Mouse (Mus musculus): Measurements from ENCODE around the gene Actn3. TPM values are rescaled to one million over a fixed set of nuclear protein-coding genes. Genes with fewer than 3 reads are reported as not detected.

Gene Actn3
- polyA plus RNA-seq, 1 experiment, result 0.32 TPM

GRCm38 (mm10) chr19:4845846-4846245 lies 31.9 kb downstream of the Actn3 start:
- H3K27me3 ChIP-seq (ENCODE audit: control insufficient read depth, insufficient read depth, low read length), result peaks cover 2% of the 10 kb centered on the region
- H3K36me3 ChIP-seq (ENCODE audit: control insufficient read depth, insufficient read depth, low read length), result no peaks in the 10 kb centered on the region
- no peak overlapping the region for H3K27ac ChIP-seq (ENCODE audit: insufficient read depth, low read depth, low read length)
- no peak for TF ChIP-seq CTCF (IDR thresholded peaks at IDR 0.05; ENCODE audit: extremely low read depth, insufficient read length, insufficient replicate concordance, low read depth, low read length)
- no peak for TF ChIP-seq POLR2A (IDR thresholded peaks at IDR 0.05; ENCODE audit: low read depth, low read length)
- WGBS, result 59% methylated on average over 2 of the region's 2 CpGs
- H3K4me1 ChIP-seq (ENCODE audit: control insufficient read depth, insufficient read depth, insufficient read length, low read length), result no peaks in the 10 kb centered on the region
- no peak overlapping the region for H3K4me3 ChIP-seq (ENCODE audit: low read depth, low read length)

DNA sequence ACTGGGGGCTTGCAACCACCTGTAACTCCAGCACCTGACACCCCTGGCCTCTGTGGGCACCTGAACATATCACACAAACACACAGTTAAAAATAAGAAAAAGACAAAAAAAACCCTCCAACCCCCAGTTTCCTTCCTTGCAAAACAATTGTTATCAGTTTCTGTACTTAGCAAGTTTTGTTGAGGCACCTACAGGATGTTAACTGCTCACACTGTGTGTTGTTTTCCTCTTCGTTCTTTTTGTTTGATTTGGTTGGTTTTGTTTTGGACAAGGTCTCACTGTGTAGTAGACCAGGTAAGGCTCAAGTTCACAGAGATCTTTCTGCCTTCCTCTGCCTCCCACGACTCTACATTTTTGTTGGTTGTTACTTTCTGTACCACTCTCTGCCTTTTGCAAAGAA lies 35.1 kb downstream of the Actn3 start:
- Histone ChIP-seq H3K27ac (ENCODE audit: insufficient read depth, low read depth, low read length) (no peak overlapping the region), H3K4me1 (ENCODE audit: control insufficient read depth, insufficient read depth, insufficient read length, low read length) (peaks cover 9% of the 10 kb centered on the region)
- no peak for TF ChIP-seq CTCF (IDR thresholded peaks at IDR 0.05; ENCODE audit: extremely low read depth, insufficient read length, insufficient replicate concordance, low read depth, low read length)
- TF ChIP-seq POLR2A (IDR thresholded peaks at IDR 0.05; ENCODE audit: low read depth, low read length), result no peak

DNA sequence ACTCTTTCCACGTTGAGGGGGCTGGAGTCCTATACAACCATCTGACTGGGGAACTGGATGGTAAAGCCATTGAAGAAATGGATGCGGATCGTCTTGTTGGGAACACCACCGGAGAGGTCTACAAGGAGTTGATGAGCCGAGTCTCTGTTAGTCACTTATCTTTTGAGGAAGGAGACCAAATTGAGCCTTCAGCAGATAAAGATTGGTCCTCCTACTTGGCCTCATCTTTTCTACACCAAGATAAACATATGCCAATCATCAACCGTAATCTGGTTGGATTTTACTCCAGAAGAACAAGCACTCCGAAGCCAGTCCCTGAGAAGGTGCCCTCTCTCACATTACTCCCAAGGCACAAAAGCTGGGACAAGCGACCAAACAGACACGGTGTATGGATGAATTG lies 36.9 kb downstream of the Actn3 start:
- 70% methylated on average over 9 of the region's 9 CpGs for WGBS
- H3K4me1 ChIP-seq (ENCODE audit: control insufficient read depth, insufficient read depth, insufficient read length, low read length), result peaks cover 14% of the 10 kb centered on the region
- peaks cover 8% of the 10 kb centered on the region; the same call in 1 of the 2 replicates for H3K27me3 ChIP-seq (ENCODE audit: control insufficient read depth, insufficient read depth, low read length)
- H3K36me3 ChIP-seq (ENCODE audit: control insufficient read depth, insufficient read depth, low read length), result no peaks in the 10 kb centered on the region
- no peak overlapping the region for H3K27ac ChIP-seq (ENCODE audit: insufficient read depth, low read depth, low read length)
- TF ChIP-seq POLR2A (IDR thresholded peaks at IDR 0.05; ENCODE audit: low read depth, low read length) (no peak), CTCF (IDR thresholded peaks at IDR 0.05; ENCODE audit: extremely low read depth, insufficient read length, insufficient replicate concordance, low read depth, low read length) (no peak)
- no peak overlapping the region for H3K4me3 ChIP-seq (ENCODE audit: low read depth, low read length)

More for the DNA sequence above, 35.1 kb downstream of the Actn3 start:
- Histone ChIP-seq H3K27me3 (ENCODE audit: control insufficient read depth, insufficient read depth, low read length) (peaks cover 8% of the 10 kb centered on the region), H3K4me3 (ENCODE audit: low read depth, low read length) (no peak overlapping the region), H3K36me3 (ENCODE audit: control insufficient read depth, insufficient read depth, low read length) (no peaks in the 10 kb centered on the region)
- WGBS, result 49% methylated on average over 2 of the region's 2 CpGs

DNA sequence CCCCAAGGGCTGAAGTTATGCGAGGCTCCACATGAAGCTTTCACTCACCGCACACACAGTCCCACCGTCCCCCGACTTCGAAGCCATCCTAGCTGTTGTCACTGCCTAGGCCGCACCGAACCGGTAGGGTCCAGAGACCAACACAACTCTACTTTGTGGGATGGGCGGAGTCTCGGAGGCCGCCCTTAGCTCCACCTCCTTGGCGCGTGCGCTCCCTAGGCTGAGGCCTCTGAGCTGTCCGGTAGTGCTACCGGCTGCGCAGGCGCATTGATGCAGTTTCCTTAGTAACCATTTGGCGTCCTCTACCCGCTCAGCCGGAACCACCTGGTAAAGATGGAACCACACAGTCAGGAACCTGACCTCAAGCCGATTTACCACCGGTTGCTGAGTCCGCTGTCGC lies 38.6 kb downstream of the Actn3 start, which contains the start of the genes Ccs and Ccdc87:
Ccs (minus strand) TSS at position 184 of the 400 bp plus-strand sequence.
Ccdc87 (plus strand) TSS at position 218 of the 400 bp plus-strand sequence.
- WGBS, result 1% methylated on average over 25 of the region's 25 CpGs
- peak; percentile 77; the same call in 1 of the 2 replicates for TF ChIP-seq POLR2A (IDR thresholded peaks at IDR 0.05; ENCODE audit: low read depth, low read length)
- TF ChIP-seq CTCF (IDR thresholded peaks at IDR 0.05; ENCODE audit: extremely low read depth, insufficient read length, insufficient replicate concordance, low read depth, low read length), result no peak
- peaks cover 18% of the 10 kb centered on the region for H3K4me1 ChIP-seq (ENCODE audit: control insufficient read depth, insufficient read depth, insufficient read length, low read length)
- H3K36me3 ChIP-seq (ENCODE audit: control insufficient read depth, insufficient read depth, low read length), result no peaks in the 10 kb centered on the region
- H3K27ac ChIP-seq (ENCODE audit: insufficient read depth, low read depth, low read length), result peak within 1 kb of the TSS; percentile 28
- peaks cover 8% of the 10 kb centered on the region; the same call in 1 of the 2 replicates for H3K27me3 ChIP-seq (ENCODE audit: control insufficient read depth, insufficient read depth, low read length)
- H3K4me3 ChIP-seq (ENCODE audit: low read depth, low read length), result peak within 1 kb of the TSS; percentile 82

DNA sequence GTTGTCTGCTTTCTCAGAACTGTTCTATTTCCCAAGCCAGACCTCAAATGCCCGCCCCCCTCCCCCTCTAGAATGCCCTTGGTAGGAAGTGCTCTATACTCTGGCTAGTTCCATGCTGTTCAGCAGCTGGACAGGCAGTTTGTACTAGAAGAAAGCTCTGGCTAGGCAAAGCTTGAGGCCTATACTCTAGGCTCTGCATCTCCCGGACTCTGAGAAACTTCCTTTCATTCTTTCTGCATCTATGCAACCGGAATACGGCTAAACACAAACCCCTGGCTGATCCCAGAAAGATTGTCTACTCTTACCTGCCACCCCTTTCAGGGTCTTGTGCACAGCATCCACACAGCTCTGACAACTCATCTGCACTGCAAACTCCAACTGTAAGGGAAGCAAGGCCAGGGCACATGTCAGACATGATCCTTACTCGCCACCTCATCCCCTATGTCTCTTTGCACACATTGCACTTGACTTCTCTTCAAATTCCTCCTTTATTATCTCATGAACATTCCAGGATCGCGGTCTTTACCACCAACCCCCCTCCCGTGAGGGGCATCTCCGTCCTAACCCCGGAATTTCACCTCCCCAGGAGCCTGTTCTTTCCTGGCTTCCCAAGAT lies 39.1 kb downstream of the Actn3 start:
- Histone ChIP-seq H3K36me3 (ENCODE audit: control insufficient read depth, insufficient read depth, low read length) (no peaks in the 10 kb centered on the region), H3K27ac (ENCODE audit: insufficient read depth, low read depth, low read length) (peak overlapping the region; percentile 28), H3K27me3 (ENCODE audit: control insufficient read depth, insufficient read depth, low read length) (peaks cover 8% of the 10 kb centered on the region; the same call in 1 of the 2 replicates), H3K4me3 (ENCODE audit: low read depth, low read length) (peak overlapping the region; percentile 82), H3K4me1 (ENCODE audit: control insufficient read depth, insufficient read depth, insufficient read length, low read length) (peaks cover 18% of the 10 kb centered on the region)
- TF ChIP-seq CTCF (IDR thresholded peaks at IDR 0.05; ENCODE audit: extremely low read depth, insufficient read length, insufficient replicate concordance, low read depth, low read length), result no peak
- TF ChIP-seq POLR2A (IDR thresholded peaks at IDR 0.05; ENCODE audit: low read depth, low read length), result no peak
- WGBS, result 11% methylated on average over 10 of the region's 10 CpGs

DNA sequence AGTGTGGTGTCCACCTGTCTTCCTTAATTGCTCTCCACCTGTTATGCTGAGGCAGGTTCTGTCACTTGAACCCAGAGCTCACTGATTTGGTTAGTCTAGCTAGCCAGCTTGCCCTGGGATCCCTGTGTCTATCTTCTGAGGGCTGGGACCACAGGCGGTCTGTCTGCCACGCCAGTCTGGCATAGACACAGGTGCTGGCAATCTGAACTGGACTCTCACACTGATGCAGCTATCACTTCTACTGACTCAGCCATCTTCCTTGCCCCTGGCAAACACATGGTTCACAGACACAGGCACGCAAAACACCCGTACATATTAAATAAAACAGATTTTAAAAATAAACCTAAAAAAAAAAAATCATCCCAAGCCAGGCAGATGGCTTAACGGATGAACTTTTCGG lies 40.7 kb downstream of the Actn3 start:
- Histone ChIP-seq H3K36me3 (ENCODE audit: control insufficient read depth, insufficient read depth, low read length) (peaks cover 8% of the 10 kb centered on the region; the same call in 1 of the 2 replicates), H3K4me1 (ENCODE audit: control insufficient read depth, insufficient read depth, insufficient read length, low read length) (peaks cover 18% of the 10 kb centered on the region), H3K4me3 (ENCODE audit: low read depth, low read length) (no peak overlapping the region), H3K27ac (ENCODE audit: insufficient read depth, low read depth, low read length) (no peak overlapping the region), H3K27me3 (ENCODE audit: control insufficient read depth, insufficient read depth, low read length) (peaks cover 8% of the 10 kb centered on the region; the same call in 1 of the 2 replicates)
- no peak for TF ChIP-seq POLR2A (IDR thresholded peaks at IDR 0.05; ENCODE audit: low read depth, low read length)
- no peak for TF ChIP-seq CTCF (IDR thresholded peaks at IDR 0.05; ENCODE audit: extremely low read depth, insufficient read length, insufficient replicate concordance, low read depth, low read length)
- 86% methylated on average over 6 of the region's 6 CpGs for WGBS

- Histone ChIP-seq H3K4me3 (ENCODE audit: low read depth, low read length) (no peak overlapping the region), H3K27ac (ENCODE audit: insufficient read depth, low read depth, low read length) (peak overlapping the region; percentile 78), H3K4me1 (ENCODE audit: control insufficient read depth, insufficient read depth, insufficient read length, low read length) (peaks cover 18% of the 10 kb centered on the region), H3K27me3 (ENCODE audit: control insufficient read depth, insufficient read depth, low read length) (peaks cover 8% of the 10 kb centered on the region; the same call in 1 of the 2 replicates), H3K36me3 (ENCODE audit: control insufficient read depth, insufficient read depth, low read length) (peaks cover 9% of the 10 kb centered on the region; the same call in 1 of the 2 replicates)
- TF ChIP-seq POLR2A (IDR thresholded peaks at IDR 0.05; ENCODE audit: low read depth, low read length) (no peak), CTCF (IDR thresholded peaks at IDR 0.05; ENCODE audit: extremely low read depth, insufficient read length, insufficient replicate concordance, low read depth, low read length) (no peak)
- 32% methylated on average over 2 of the region's 2 CpGs for WGBS
Observed at GRCm38 (mm10) chr19:4836096-4836495, 41.6 kb downstream of the Actn3 start.
